Mouse (Mus musculus): Measurements from ENCODE around the gene St6galnac1. TPM values are rescaled to one million over a fixed set of nuclear protein-coding genes. Genes with fewer than 3 reads are reported as not detected.

The St6galnac1 gene
- total RNA-seq, 2 experiments from 2014 or later = not detected

GRCm38 (mm10) chr11:116726156-116726555 lies 49.2 kb downstream of the St6galnac1 start:
- DNase-seq (ENCODE audit: low spot score) = no peak

- no peak for DNase-seq (ENCODE audit: low spot score)
These were observed 50.0 kb downstream of the St6galnac1 start for GRCm38 (mm10) chr11:116725031-116725948.

GRCm38 (mm10) chr11:116723064-116723463 lies 52.2 kb downstream of the St6galnac1 start:
- DNase-seq (ENCODE audit: low spot score) = no peak

GRCm38 (mm10) chr11:116721548-116722271 lies 53.6 kb downstream of the St6galnac1 start:
- no peak for DNase-seq (ENCODE audit: low spot score)

- no peak for DNase-seq (ENCODE audit: low spot score)
These were observed 54.9 kb downstream of the St6galnac1 start for GRCm38 (mm10) chr11:116720319-116720865.

Other genes with a start within 250 kb of the St6galnac1 start
- gene Sphk1, start 244.6 kb downstream of the St6galnac1 start, total RNA-seq (2021) = under 1 TPM; 0.80 to 0.88 TPM
- gene Ube2o, start 194.1 kb downstream of the St6galnac1 start, total RNA-seq (2021) = 10 to 100 TPM; 22.9 to 25.2 TPM
- gene Aanat, start 189.1 kb downstream of the St6galnac1 start, total RNA-seq (2021) = not detected
- 10 to 100 TPM; 11.2 to 11.9 TPM for gene Rhbdf2, start 148.5 kb downstream of the St6galnac1 start, total RNA-seq (2021)
- under 1 TPM; 0.34 to 0.50 TPM for gene Prcd, start 122.0 kb downstream of the St6galnac1 start, total RNA-seq (2021)
- gene Cygb, start 121.2 kb downstream of the St6galnac1 start, total RNA-seq (2021) = 10 to 100 TPM; 10.5 to 15.0 TPM
- 1 to 10 TPM; 5.2 to 8.2 TPM for gene Mxra7, start 52.5 kb upstream of the St6galnac1 start, total RNA-seq (2021)
- 10 to 100 TPM; 40.1 to 41.4 TPM for gene Mettl23, start 67.8 kb upstream of the St6galnac1 start, total RNA-seq (2021)
- 10 to 100 TPM; 18.4 to 28.1 TPM for gene Jmjd6, start 67.9 kb upstream of the St6galnac1 start, total RNA-seq (2021)
- 10 to 100 TPM; 19.1 to 26.2 TPM for gene Mfsd11, start 76.9 kb upstream of the St6galnac1 start, total RNA-seq (2021)
- 10 to 100 TPM; 68.0 to 72.0 TPM for gene Srsf2, start 77.6 kb upstream of the St6galnac1 start, total RNA-seq (2021)
- gene Mgat5b, start 143.4 kb upstream of the St6galnac1 start, total RNA-seq (2021) = not detected

Data from gastrocnemius, adult 18-20 months (tissue).